Mouse (Mus musculus) kidney, adult 2 months (tissue): ENCODE data around the gene Bglap.

Experiments
- CTCF ChIP-seq: fragments of 200-500 bp; conservative IDR thresholded peaks from 2 replicates; pipeline ENCODE4 v1.5.1; 2011; ENCODE audit warnings: low read depth, mild to moderate bottlenecking, control low read depth, low read length, moderate library complexity, mixed read lengths; ENCODE audit not compliant: insufficient read depth, insufficient read length
- POLR2A ChIP-seq: fragments of 200-500 bp; IDR thresholded peaks from one replicate; pipeline ENCODE4 v1.6.1; 2011; ENCODE audit warnings: low read depth, low read length, control low read depth

- no peak for TF ChIP-seq CTCF
- no peak for TF ChIP-seq POLR2A
These were observed 19.4 kb upstream of the Bglap start for GRCm38 (mm10) chr3:88403522-88404230.
